Mouse (Mus musculus): ENCODE measurements around the gene Dnajb2.

The Dnajb2 gene

DNA sequence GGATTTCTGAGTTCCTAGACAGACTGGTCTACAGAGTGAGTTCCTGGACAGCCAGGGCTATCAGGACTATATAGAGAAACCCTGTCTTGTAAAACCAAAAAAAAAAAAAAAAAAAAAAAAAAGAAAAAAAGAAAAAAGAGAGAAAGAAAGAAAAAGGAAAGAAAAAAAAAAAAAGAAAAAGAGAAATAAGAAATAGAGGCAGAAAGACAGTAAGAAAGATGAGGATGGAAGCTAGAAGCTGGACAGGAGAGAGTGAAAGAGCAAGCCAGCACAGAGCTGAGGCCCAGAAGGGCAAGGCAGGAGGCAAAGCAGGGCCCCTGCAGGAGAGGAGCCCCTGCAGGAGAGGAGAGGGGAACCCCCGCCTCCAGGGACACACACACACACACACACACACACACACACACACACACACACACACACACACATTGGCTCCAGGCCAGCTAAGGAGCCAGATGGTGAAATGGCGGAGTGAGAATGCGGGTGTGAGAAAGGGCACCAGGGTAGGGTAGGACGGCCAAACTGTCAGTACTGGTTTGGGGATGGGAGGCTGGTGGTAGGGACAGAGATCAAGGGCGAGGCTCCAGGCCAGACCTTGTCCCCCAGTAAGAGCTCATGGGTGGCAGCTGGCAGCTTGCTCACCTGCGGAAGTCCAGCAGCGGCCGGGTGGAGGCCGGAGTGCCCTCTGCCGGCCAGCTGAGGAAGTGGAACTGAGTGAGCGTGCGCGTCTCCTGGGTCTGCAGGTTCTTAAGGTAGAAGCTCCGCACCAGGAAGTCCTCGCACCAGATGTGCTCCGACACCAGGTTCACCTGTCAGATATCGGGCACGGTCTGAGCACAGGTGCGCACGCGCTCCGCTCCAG, 15.1 kb downstream of the Dnajb2 start:
- DNase-seq (ENCODE audit: low read depth) = peak; percentile 69

DNA sequence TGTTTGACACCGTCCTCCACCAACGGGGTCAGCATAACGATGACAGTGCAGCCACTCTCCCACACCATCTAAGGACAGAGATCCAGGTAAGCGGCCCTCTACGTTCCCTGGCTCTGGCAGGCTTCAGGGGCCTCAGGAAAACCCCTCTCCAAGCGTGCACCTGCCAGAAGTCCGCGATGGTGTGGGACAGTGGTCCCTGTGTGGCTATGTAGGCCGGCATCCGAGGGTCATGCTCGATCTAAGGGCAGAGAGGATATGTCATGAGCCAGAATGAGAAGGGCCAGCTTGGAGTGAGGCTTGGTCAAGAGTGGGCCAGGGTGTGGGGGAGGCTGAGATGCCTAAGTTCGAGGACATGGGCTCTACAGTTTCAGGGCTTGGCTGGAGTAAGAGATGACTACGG, 16.1 kb downstream of the Dnajb2 start:
- no peak for DNase-seq (ENCODE audit: low read depth)

- DNase-seq (ENCODE audit: low read depth) = no peak
Observed at GRCm38 (mm10) chr1:75253029-75253428, 16.8 kb downstream of the Dnajb2 start.

DNA sequence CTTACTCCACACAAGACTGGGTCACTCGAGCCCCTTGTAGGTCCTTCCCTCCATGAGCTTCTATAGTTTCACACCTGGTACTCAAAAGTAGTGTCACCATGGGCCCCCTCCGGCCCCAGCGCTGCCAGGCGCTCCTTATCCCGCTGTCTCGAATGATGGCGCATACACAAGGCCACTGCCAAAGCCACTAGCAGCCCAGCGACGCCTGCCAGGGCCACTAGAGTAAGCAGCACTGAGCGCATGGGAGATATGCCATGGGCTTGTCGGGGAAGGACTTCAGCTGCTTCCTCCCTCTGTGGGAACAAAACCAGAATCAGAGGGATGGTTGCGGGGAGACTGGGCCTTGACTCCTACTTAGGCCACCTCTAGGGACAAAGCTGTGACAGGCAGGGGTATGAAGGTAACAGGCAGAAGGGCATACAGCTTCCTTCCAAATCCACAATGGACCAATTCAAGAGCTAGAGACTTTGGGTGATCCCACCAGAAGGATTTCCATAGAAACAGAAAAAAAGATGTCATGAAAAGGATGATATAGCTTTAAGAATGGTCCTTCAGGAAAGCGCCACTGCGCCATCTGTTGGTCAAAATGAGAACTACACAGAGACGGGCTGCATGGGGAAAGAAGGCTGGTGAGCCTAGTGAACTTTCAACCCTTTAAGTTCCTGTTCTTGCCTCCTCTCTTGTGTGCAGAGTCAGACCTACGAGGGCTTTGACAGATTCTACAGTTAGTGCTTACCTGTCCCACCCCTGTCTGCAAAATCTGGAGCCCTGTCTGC, 17.8 kb downstream of the Dnajb2 start:
- peak; percentile 85 for DNase-seq (ENCODE audit: low read depth)

DNA sequence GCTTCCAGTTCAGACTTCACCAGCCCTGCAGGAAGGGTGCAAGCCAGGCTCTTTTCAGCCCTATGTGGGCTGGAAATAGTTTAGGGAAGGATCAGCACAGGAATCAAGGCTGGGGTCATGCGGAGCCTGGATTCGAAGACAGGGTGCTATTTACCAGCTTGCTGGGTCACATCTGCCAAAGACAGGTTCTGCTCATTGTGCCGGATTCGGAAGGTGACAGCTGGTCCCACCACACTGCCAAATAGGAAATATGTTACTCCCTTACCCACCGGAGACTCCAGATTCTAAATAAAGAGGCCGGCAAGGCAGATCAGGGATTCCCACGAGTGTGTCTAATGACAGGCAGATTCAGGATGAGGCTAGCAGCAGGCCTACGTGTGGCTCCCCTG, 18.4 kb downstream of the Dnajb2 start:
- DNase-seq (ENCODE audit: low read depth) = no peak

GRCm38 (mm10) chr1:75255516-75256046, 19.4 kb downstream of the Dnajb2 start:
- no peak for DNase-seq (ENCODE audit: low read depth)

DNA sequence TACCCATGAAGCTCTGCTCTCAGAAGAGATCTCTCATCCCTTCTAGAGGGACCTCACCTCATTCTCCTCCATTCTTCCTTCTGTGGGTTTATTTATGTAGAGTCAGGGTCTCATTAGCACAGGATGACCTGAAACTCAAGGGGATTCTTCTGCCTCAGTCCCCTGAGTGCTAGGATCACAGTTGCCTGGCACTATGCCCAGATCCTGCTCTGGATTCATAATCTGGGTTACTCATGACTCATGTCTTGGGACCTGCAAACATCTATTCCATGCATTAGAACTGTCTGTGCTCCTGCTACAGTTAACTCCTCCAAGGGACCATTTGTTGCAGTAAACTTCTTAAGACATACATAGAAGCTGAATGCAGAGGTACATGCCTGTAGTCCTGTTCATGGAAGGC, 25.1 kb downstream of the Dnajb2 start:
- DNase-seq (ENCODE audit: low read depth) = no peak

DNA sequence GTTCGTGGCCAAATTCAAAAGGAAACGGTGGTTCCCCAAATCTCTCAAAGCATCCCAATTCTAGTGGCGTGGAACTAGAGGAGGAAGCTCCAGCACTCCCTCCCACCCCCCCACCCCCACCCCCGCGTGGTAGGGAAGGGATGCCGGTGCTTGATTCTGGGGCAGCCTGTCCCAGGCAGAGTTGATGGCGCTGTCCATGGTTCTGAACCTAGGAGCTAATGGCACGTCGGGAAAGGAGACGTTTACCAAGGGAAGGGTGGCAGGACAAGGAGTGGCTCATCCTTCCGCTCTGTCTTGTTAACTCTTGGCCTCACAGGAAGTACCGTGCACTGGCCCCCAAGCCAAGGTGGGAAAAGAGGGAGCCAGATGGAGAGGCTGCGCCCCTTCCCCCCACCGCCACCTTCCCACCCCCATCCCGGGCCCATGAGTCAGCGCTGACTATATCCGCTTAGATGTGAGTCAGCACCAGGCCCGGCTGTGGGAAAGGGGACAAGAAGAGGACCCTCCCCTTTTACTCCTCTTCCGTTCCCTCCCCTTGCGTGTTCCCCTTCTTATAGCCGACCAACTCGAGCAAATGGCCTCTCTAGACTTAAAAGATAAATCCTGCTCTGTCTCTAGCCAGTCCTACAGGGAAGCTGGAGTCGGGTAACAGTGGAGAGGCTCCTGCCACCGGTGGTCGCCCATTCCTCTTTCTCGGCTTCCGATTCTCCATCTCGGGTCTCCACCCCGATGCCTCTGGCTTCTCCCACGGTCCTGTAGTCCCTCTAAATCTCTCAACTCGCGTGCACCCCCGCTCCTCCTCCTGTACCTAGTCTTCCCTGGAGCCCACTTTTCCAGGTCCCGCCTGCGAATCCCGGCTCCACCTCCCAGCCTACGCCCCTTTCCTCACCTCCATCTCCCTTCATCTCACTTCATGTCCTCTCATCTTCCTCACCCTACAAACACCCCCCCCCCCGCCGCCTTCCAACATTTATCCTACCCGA, 27.1 kb downstream of the Dnajb2 start:
- DNase-seq (ENCODE audit: low read depth) = peak; percentile 74

GRCm38 (mm10) chr1:75264091-75264880, 28.1 kb downstream of the Dnajb2 start, which contains the start of gene Ptprn:
TSS of gene Ptprn (minus strand) at chr1:75264502.
- DNase-seq (ENCODE audit: low read depth) = no peak

GRCm38 (mm10) chr1:75277195-75278188, 41.3 kb downstream of the Dnajb2 start:
- DNase-seq (ENCODE audit: low read depth) = peak; percentile 60

- no peak for DNase-seq (ENCODE audit: low read depth)
Observed at GRCm38 (mm10) chr1:75278228-75278627, 42.0 kb downstream of the Dnajb2 start, which contains the start of gene Resp18. TSS of gene Resp18 (minus strand) at chr1:75278415.

GRCm38 (mm10) chr1:75283017-75283416, 46.8 kb downstream of the Dnajb2 start:
- no peak for DNase-seq (ENCODE audit: low read depth)

GRCm38 (mm10) chr1:75284911-75285310, 48.7 kb downstream of the Dnajb2 start:
- DNase-seq (ENCODE audit: low read depth) = no peak

GRCm38 (mm10) chr1:75289376-75289775, 53.2 kb downstream of the Dnajb2 start:
- no peak for DNase-seq (ENCODE audit: low read depth)

GRCm38 (mm10) chr1:75289888-75290431, 53.8 kb downstream of the Dnajb2 start:
- no peak for DNase-seq (ENCODE audit: low read depth)

GRCm38 (mm10) chr1:75290582-75290981, 54.4 kb downstream of the Dnajb2 start:
- DNase-seq (ENCODE audit: low read depth) = peak; percentile 18

GRCm38 (mm10) chr1:75291321-75291720, 55.1 kb downstream of the Dnajb2 start:
- DNase-seq (ENCODE audit: low read depth) = no peak

DNA sequence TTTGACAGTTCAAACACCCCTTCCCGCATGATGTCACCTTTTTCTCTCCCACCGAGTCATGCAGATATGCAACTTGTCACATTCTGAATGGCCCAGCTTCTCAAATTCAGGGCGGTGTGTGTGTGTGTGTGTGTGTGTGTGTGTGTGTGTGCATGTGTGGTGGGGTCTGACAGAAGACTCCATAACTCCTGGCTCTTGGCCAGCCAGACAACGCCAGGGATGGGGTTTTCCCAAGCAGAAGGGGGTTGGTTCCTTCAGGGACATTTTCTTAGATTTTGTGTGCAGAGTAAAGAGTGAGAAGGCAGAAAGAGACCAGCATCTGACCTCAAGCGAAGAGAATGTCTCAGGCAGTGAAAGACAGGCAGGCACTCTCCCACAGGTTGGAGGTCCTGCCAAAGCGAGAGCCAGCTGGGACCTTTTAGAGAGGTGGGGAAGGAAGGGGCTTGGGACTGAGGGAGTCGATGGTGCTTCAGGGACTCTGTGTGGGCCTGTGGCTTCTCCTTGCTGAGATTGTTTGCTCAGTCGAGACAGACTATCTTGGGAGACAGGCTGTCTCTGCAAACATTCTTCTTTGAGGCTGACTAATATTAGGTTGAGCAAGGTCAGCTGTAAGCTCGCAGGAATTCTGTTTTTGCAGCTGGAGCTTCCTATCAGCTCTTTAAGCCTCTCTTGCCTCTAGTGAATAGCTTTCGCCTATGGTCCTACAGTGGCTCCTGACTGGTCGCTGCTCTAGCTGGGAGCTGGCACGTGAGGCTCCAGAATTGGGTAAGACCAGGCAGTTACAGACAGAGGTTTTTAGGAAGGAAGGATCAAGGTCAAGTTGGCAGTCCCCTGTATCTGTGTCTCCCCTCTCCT, 56.5 kb downstream of the Dnajb2 start:
- no peak for DNase-seq (ENCODE audit: low read depth)
